Mouse (Mus musculus) CD4-positive, CD25-positive, alpha-beta regulatory T cell, adult 4 months (primary cell): Measurements from ENCODE around the gene Bcap29. TPM values are rescaled to one million over a fixed set of nuclear protein-coding genes. Genes with fewer than 3 reads are reported as not detected.

Experiments used
- ATAC-seq: one replicate; pipeline ENCODE4 v1.8.0; 2017
- polyA plus RNA-seq, 2 experiments: library from polyadenylated mRNA; unstranded; fragments of 100-300 nt; shearing (Covaris generic); gene quantifications; one replicate each; pipeline ENCODE4 v1.2.1; 2017

The Bcap29 gene
- polyA plus RNA-seq, 2 experiments from 2014 or later = 69.3 to 80.9 TPM

DNA sequence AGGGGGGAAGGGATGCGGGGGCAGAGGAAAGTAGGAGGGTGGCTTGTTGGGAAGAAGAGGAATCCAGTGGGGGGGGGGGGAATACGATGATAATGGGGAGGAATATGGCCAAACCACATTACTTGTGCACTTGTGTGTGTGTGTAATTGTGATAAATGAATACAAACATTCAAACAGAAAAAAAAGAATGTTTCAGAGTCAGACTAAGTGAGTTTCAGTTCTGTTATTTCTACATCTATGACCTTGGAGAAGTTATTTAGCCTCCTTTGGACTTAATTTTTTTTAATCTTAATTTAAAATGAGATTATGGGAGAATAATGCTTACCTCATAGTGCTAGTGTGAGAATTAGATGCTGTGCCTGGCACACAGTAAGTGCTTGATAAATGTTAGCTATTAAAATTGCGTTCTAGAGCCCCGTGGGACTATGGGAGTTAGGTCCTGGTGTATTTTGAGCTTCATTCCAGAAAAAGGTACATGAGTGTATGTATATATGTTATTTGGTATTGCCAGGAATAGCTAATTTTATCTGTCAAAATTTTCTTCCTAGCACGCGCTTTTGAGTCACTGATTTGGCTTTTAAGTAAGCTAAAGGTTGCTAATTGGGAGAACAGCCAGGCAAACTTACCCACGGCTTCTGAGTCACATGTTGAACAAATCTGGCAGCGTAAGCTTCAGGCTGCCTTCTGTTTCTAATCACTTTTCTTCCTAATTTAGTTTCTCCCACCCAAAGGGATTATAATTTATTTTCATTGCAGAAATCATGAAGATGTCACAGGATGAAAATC, 55.6 kb downstream of the Bcap29 start:
- no peak for ATAC-seq

DNA sequence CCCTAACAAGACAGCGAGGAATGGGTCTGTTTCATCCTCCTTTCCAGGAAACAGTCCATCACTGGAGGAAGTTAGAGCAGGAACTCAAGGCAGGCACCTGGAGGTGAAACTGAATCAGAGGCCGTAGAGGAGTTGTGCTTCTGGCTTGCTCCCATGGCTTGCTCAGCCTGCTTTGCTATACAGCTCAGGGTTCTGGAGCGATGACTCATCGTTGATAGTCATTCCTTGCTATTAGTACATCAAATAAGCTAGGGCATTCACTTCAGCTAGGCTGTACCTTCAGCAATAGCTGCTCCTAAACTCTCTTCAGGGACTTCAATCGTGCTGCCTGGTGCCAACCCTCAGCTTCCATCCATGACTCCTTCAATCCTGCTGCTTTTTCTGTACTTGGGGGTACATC, 60.0 kb downstream of the Bcap29 start:
- no peak for ATAC-seq

DNA sequence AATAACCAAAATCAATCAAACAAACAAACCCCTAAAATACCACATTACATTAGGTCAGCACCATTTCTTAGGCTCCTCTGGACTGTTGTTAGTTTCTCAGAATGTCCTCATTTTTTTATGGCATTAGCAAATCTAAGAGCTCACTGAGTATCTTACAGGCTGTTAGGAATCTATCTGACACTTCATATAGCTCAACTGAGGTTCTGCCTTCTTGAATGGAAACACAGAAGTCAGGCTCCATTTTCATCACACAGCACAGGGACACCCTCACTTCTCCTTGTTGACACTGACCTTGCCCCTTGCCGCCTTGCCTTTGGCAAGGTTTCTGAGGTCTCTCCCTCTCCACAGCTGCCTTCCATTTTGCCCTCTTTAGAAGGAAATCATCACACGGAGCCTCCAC, 64.7 kb downstream of the Bcap29 start:
- no peak for ATAC-seq

DNA sequence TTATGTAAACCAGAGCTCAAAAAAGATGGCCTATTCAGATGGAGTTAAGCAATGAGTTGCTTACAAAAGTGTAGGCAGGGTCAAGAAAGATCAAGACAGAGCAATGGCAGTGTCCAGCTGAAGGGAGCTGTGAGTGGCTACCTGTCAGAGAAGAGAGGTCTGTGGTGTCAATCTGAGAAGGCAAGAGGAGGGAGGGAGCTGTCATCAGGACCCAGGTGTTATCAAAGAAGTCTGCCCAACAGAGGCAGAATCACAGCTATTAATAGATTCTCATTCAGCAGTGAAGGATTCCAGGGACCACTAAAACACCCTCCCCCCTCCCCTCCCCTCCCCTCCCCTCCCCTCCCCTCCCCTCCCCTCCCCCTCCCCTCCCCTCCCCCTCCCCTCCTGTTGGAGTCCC, 65.8 kb downstream of the Bcap29 start:
- no peak for ATAC-seq

DNA sequence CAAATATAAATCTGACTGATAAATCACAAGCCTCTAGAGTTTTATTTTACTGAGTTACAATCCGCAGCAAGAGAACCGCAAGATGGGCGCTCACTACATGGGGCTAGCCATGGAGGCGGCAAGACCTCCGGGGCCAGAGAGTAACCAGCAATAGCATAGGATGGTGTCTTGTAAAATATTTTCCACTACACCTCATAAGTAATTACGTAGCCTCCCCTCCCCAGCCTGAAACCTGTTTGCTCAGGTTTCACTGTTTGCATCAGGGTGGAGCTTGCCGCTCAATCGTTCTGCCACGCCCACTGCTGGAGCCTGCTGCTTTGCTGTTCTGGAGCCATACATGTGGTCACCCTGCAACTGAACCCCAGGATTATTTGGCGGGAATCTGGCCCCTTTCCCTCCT, 66.9 kb downstream of the Bcap29 start:
- ATAC-seq = peak; percentile 63

DNA sequence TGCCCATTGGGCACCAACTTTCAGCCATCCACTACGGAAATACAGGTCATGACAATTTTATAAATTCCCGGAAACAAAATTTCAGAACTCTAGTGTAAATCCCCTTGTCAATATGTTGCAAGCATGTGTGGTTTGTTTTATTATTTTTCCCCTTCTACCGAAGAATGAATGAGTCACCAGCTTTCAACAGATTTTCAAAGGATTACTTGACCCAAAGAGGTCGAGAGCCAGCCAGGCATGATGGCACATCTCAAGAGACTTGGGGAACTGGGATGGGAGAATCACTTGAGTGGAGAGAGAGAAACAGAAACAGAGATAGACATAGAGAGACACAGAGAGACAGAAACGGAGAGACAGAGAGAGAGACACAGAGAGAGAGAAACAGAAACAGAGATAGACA, 73.7 kb downstream of the Bcap29 start:
- ATAC-seq = no peak

DNA sequence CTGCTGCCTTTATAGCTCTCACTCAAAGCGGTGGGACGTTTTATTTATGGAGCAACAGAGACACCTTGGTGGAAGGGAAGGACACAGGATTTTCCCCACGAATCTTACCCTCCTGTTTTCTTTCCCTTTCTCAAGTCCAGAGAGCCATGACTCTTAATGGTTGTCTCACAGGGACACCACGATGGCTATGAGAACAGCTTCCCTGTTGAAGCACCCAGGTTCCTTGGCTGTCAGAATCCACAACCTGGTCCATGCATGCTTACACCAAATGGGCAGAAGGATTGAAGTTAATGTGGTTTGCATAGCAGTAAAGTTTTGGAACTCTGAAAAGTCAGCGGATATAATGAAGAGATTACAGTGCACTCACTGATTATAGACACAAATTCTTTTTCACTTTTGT, 74.5 kb downstream of the Bcap29 start:
- no peak for ATAC-seq

DNA sequence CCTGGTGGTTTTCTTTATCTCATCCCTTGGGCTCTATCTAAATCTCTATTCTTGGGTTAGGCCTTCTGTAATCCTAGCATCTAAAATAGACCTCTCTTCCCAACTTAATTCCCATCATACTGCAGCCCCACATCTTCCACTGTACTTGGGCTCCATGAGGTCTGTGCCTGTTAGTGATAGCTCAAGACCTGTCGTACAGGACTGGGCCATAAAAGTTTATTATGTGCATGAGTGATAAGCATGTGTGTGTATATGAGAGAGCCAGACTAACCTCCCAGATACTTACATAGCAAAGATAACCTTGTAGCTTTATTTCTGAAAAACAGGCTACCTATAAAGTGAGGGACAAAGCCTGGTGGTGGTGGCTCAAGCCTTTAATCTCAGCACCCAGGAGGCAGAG, 80.1 kb downstream of the Bcap29 start:
- ATAC-seq = no peak

DNA sequence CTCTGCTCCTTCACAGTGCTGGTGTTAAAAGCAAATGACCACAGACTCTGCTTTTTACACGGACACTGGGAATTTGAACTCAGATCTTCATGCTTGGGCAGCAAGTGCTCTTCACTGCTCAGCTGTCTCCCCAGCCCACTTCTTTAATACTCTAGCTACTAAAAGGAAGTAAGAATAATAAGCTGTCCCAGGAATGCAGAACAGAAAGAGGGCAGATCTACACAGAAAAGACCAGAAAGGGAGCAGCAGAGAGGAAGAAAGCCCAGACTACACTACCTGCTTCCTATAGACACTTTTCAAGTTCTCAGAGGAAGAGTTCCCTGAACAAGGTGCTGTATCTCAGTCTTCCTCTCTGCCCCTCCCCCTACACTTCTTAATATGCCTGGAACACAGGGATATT, 83.2 kb downstream of the Bcap29 start:
- ATAC-seq = no peak

DNA sequence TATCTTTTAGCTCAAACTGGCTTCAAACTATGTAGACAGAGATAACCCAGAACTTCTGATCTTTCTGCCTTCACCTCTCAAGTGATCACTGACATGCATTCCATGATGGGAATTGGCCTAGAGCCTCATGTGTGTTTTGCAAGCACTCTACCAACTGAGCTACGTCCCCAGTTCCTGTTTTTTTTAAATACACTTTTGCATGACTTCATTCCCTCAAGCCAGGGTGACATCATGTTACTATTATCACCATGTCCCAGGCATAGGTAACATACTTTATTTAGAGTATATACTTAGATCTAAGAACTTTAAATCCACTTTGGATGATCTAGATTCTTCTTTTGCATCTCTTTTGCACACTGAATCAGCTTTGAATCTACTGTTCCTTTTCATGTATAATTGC, 88.4 kb downstream of the Bcap29 start:
- no peak for ATAC-seq

DNA sequence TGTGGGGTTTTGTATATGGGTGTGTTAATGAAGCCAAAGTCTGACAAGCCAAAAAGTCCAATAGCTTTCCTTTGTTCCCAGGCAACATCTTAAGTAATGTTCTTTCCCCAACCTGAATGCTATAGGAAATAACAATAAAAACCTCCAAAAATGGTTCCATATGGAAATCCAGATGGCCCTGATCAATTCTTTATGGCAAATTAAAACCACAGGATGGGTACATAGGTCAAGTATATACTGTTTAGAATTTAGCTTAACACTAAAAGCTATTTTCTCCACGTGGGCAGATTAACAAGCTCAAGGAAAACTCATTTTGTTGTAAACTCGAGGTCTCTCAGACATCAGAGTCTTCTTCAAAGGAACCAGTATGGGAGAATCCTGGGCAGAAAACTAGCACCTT, 89.2 kb downstream of the Bcap29 start:
- no peak for ATAC-seq

DNA sequence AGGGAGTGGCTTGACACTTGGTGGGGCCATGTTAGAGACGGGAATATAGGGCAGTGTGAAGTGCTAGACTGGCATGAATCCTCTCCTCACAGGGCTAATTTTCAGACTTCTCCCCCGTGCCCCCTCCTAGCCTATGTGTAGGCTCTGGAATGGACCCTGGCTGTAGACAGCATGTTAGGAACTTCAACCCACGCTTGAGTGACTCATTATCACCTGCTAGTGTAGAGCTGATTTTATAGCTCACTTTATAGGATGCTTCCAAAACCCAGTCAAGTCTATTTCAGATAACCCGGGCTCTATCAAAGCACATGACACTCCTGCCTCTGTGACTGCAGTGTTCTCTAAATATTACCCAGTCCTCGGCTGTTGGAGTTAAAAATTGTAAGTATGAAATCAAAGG, 92.9 kb downstream of the Bcap29 start:
- no peak for ATAC-seq

Other genes starting within 250 kb of the Bcap29 start
- not detected for gene Slc26a3, start 243.8 kb downstream of the Bcap29 start, polyA plus RNA-seq
- 10 to 100 TPM; 26.2 to 32.6 TPM for gene Cbll1, start 135.0 kb downstream of the Bcap29 start, polyA plus RNA-seq
- gene Slc26a4, start 74.7 kb downstream of the Bcap29 start, polyA plus RNA-seq = not detected
- gene Dus4l, start 20.2 kb upstream of the Bcap29 start, polyA plus RNA-seq = 10 to 100 TPM; 12.0 to 14.8 TPM
- gene Cog5, start 20.2 kb upstream of the Bcap29 start, polyA plus RNA-seq = 10 to 100 TPM; 50.7 to 68.8 TPM
- gene Gpr22, start 79.3 kb upstream of the Bcap29 start, polyA plus RNA-seq = under 1 TPM; 0.38 to 0.90 TPM